Mouse (Mus musculus) forebrain, embryonic 15.5 days (tissue): ENCODE measurements around the gene Cept1. TPM values are rescaled to one million over a fixed set of nuclear protein-coding genes. Genes with fewer than 3 reads are reported as not detected.

Experiments used
- ATAC-seq: fragments of 200-750 bp; cut with Nextera tagmentation; replicated peaks from 2 replicates; pipeline ENCODE4 v1.8.0; 2017; ENCODE audit warnings: mild to moderate bottlenecking, moderate TSS enrichment, moderate library complexity
- H3K27ac ChIP-seq: fragments of 300-500 bp; sonication (generic); replicated peaks from 2 replicates; pipeline ENCODE4 v1.5.1; 2015; ENCODE audit warnings: mild to moderate bottlenecking, inconsistent platforms
- H3K27me3 ChIP-seq: fragments of 300-500 bp; sonication (generic); 2 replicates; pipeline ENCODE4 v1.6.1; 2015; ENCODE audit warnings: inconsistent platforms
- H3K36me3 ChIP-seq: fragments of 300-500 bp; sonication (generic); 2 replicates; pipeline ENCODE4 v1.6.1; 2015; ENCODE audit warnings: mild to moderate bottlenecking, inconsistent platforms
- H3K4me1 ChIP-seq: fragments of 300-500 bp; sonication (generic); 2 replicates; pipeline ENCODE4 v1.6.1; 2015; ENCODE audit warnings: inconsistent platforms
- H3K4me2 ChIP-seq: fragments of 300-500 bp; sonication (generic); replicated peaks from 2 replicates; pipeline ENCODE4 v1.6.1; 2015; ENCODE audit warnings: mild to moderate bottlenecking, inconsistent platforms
- H3K4me3 ChIP-seq: fragments of 300-500 bp; sonication (generic); 2 replicates; pipeline ENCODE4 v1.5.1; 2015; ENCODE audit warnings: mild to moderate bottlenecking, inconsistent platforms
- H3K9ac ChIP-seq: fragments of 300-500 bp; sonication (generic); replicated peaks from 2 replicates; pipeline ENCODE4 v1.6.1; 2015; ENCODE audit warnings: mild to moderate bottlenecking, inconsistent platforms
- H3K9me3 ChIP-seq: fragments of 300-500 bp; sonication (generic); 2 replicates; pipeline ENCODE4 v1.6.1; 2016; ENCODE audit warnings: inconsistent platforms
- WGBS: fragments of 180-500 bp; shearing (Covaris S2); methylation state at CpG from one replicate; pipeline ENCODE4 v1.1.7; 2015; ENCODE audit warnings: mixed read lengths; 5-methylcytosine and 5-hydroxymethylcytosine counted together
- polyA plus RNA-seq: library from polyadenylated mRNA; unstranded; fragments of >200 nt; fragmentation: Nextera tagmentation; extraction: Ambion mirVana; gene quantifications from 2 replicates; pipeline ENCODE4 v1.2.1, GENCODE M21; 2015

Cept1 gene
- polyA plus RNA-seq, 1 experiment from 2014 or later: 49.9 TPM

- Histone ChIP-seq H3K9me3 (no peaks in the 10 kb centered on the region), H3K4me2 (no peak overlapping the region), H3K27me3 (no peaks in the 10 kb centered on the region), H3K4me3 (no peak overlapping the region), H3K36me3 (no peaks in the 10 kb centered on the region), H3K27ac (no peak overlapping the region), H3K4me1 (no peaks in the 10 kb centered on the region), H3K9ac (no peak overlapping the region)
- no peak for ATAC-seq
- WGBS: 64% methylated on average over 3 of the region's 3 CpGs
Observed at GRCm38 (mm10) chr3:106462493-106462892, 85.1 kb downstream of the Cept1 start.

- Histone ChIP-seq H3K9me3 (no peaks in the 10 kb centered on the region), H3K27me3 (no peaks in the 10 kb centered on the region), H3K9ac (no peak overlapping the region), H3K4me2 (no peak overlapping the region), H3K4me1 (no peaks in the 10 kb centered on the region), H3K27ac (no peak overlapping the region), H3K4me3 (no peak overlapping the region), H3K36me3 (no peaks in the 10 kb centered on the region)
- WGBS: 95% methylated on average over 2 of the region's 2 CpGs
- ATAC-seq: no peak
Observed at GRCm38 (mm10) chr3:106462059-106462470, 85.5 kb downstream of the Cept1 start.

GRCm38 (mm10) chr3:106457298-106457869 lies 90.2 kb downstream of the Cept1 start:
- 93% methylated on average over 2 of the region's 2 CpGs for WGBS
- H3K27ac ChIP-seq: no peak overlapping the region
- H3K4me2 ChIP-seq: no peak overlapping the region
- H3K4me3 ChIP-seq: no peak overlapping the region
- no peaks in the 10 kb centered on the region for H3K9me3 ChIP-seq
- no peak for ATAC-seq
- H3K27me3 ChIP-seq: no peaks in the 10 kb centered on the region
- no peak overlapping the region for H3K9ac ChIP-seq
- no peaks in the 10 kb centered on the region for H3K4me1 ChIP-seq
- H3K36me3 ChIP-seq: no peaks in the 10 kb centered on the region

GRCm38 (mm10) chr3:106452616-106453015 lies 95.0 kb downstream of the Cept1 start:
- no peaks in the 10 kb centered on the region for H3K9me3 ChIP-seq
- H3K36me3 ChIP-seq: no peaks in the 10 kb centered on the region
- H3K4me3 ChIP-seq: no peak overlapping the region
- no peak overlapping the region for H3K4me2 ChIP-seq
- no peaks in the 10 kb centered on the region for H3K27me3 ChIP-seq
- no peak for ATAC-seq
- H3K4me1 ChIP-seq: no peaks in the 10 kb centered on the region
- no peak overlapping the region for H3K9ac ChIP-seq
- no peak overlapping the region for H3K27ac ChIP-seq
- 79% methylated on average over 4 of the region's 4 CpGs for WGBS

Other genes with a start within 250 kb of the Cept1 start
- not detected in 2 replicates for gene Chil6, start 141.6 kb downstream of the Cept1 start, polyA plus RNA-seq
- 0.09 and 0.34 TPM in 2 replicates for gene Dennd2d, start 65.4 kb downstream of the Cept1 start, polyA plus RNA-seq
- 51.6 and 55.6 TPM in 2 replicates for gene Dram2, start within 50 bp of the Cept1 start, polyA plus RNA-seq
- gene Lrif1, start 137.2 kb upstream of the Cept1 start, polyA plus RNA-seq: 19.5 and 20.0 TPM in 2 replicates
- 3.1 and 3.6 TPM in 2 replicates for gene Cd53, start 242.3 kb upstream of the Cept1 start, polyA plus RNA-seq